Mouse (Mus musculus) MEL (cell line): Measurements from ENCODE around the gene Ubn1. TPM values are rescaled to one million over a fixed set of nuclear protein-coding genes. Genes with fewer than 3 reads are reported as not detected.

Source experiments
- DNase-seq: peaks from one replicate; pipeline ENCODE4 v3.0.0; 2011; ENCODE audit warnings: low read depth, low spot score
- H3K27ac ChIP-seq: 2 replicates; pipeline ENCODE4 v1.5.1; 2012; ENCODE audit warnings: low read depth, mild to moderate bottlenecking, control low read depth, low read length, moderate library complexity; ENCODE audit not compliant: control insufficient read depth
- H3K27me3 ChIP-seq, 2 experiments: fragments of 150-350 bp in 1 of 2; sonication (generic) in 1 of 2; 2 replicates each; pipeline ENCODE4 v1.6.1; 2012; ENCODE audit warnings: low read length in 2 of 2, mild to moderate bottlenecking in 2 of 2, improper control_type of control experiment in 1 of 2, moderate library complexity in 1 of 2; ENCODE audit not compliant: insufficient read depth in 2 of 2, control insufficient read depth in 1 of 2
- H3K36me3 ChIP-seq, 2 experiments: 2 replicates each; pipeline ENCODE4 v1.6.1; 2012 to 2014; ENCODE audit warnings: low read length in 2 of 2, improper control_type of control experiment in 1 of 2, inconsistent platforms in 1 of 2, mild to moderate bottlenecking in 1 of 2; ENCODE audit not compliant: insufficient read depth in 2 of 2, control insufficient read depth in 1 of 2
- H3K4me1 ChIP-seq, 2 experiments: fragments of 150-350 bp in 1 of 2; sonication (generic) in 1 of 2; 2 replicates each; pipeline ENCODE4 v1.6.1; 2012; ENCODE audit warnings: low read length in 2 of 2, improper control_type of control experiment in 1 of 2, mild to moderate bottlenecking in 1 of 2; ENCODE audit not compliant: insufficient read depth in 2 of 2, control insufficient read depth in 1 of 2
- H3K4me3 ChIP-seq, 2 experiments: fragments of 150-350 bp in 1 of 2; sonication (generic) in 1 of 2; 2 replicates each; pipeline ENCODE4 v1.5.1; 2012; ENCODE audit warnings: low read depth in 2 of 2, low read length in 2 of 2, mild to moderate bottlenecking in 2 of 2, moderate library complexity in 2 of 2, control low read depth in 1 of 2, improper control_type of control experiment in 1 of 2; ENCODE audit not compliant: control insufficient read depth in 1 of 2, insufficient read depth in 1 of 2
- H3K79me2 ChIP-seq: 2 replicates; pipeline ENCODE4 v1.6.1; 2012; ENCODE audit warnings: mild to moderate bottlenecking, low read length, moderate library complexity; ENCODE audit not compliant: control insufficient read depth, poor library complexity, insufficient read depth
- H3K9ac ChIP-seq: 2 replicates; pipeline ENCODE4 v1.6.1; 2012; ENCODE audit warnings: low read depth, mild to moderate bottlenecking, control low read depth, low read length, moderate library complexity; ENCODE audit not compliant: control insufficient read depth, poor library complexity, severe bottlenecking
- H3K9me3 ChIP-seq: fragments of 150-350 bp; sonication (generic); replicated peaks from 2 replicates; pipeline ENCODE4 v1.6.1; 2012; ENCODE audit warnings: mild to moderate bottlenecking, low read length, improper control_type of control experiment, moderate library complexity; ENCODE audit not compliant: insufficient read depth
- BHLHE40 ChIP-seq: IDR thresholded peaks from 2 replicates; pipeline ENCODE4 v1.6.1; 2012; ENCODE audit warnings: low read depth, mild to moderate bottlenecking, inconsistent platforms, low read length, improper control_type of control experiment, borderline replicate concordance
- CTCF ChIP-seq, 3 experiments: IDR thresholded peaks in 2 of 3; conservative IDR thresholded peaks in 1 of 3; 2 replicates each; pipeline ENCODE4 v1.5.1; 2011 to 2012; ENCODE audit warnings: low read length in 3 of 3, low read depth in 2 of 3, mild to moderate bottlenecking in 2 of 3, improper control_type of control experiment in 1 of 3, inconsistent platforms in 1 of 3, mixed read lengths in 1 of 3, moderate library complexity in 1 of 3; ENCODE audit not compliant: control insufficient read depth in 1 of 3, insufficient read depth in 1 of 3, poor library complexity in 1 of 3, severe bottlenecking in 1 of 3
- E2F4 ChIP-seq: IDR thresholded peaks from 2 replicates; pipeline ENCODE4 v1.6.1; 2011; ENCODE audit warnings: low read depth, low read length, improper control_type of control experiment, borderline replicate concordance
- ELF1 ChIP-seq: IDR thresholded peaks from 2 replicates; pipeline ENCODE4 v1.6.1; 2014; ENCODE audit warnings: low read depth, mild to moderate bottlenecking, inconsistent platforms, low read length, improper control_type of control experiment, moderate library complexity
- GABPA ChIP-seq: IDR thresholded peaks from 2 replicates; pipeline ENCODE4 v1.6.1; 2012; ENCODE audit warnings: low read depth, mild to moderate bottlenecking, inconsistent platforms, low read length, improper control_type of control experiment, moderate library complexity
- KAT2A ChIP-seq: conservative IDR thresholded peaks from 2 replicates; pipeline ENCODE4 v1.6.1; 2012; ENCODE audit warnings: low read depth, low read length, improper control_type of control experiment, inconsistent platforms
- MAFK ChIP-seq: IDR thresholded peaks from 2 replicates; pipeline ENCODE4 v1.6.1; 2011; ENCODE audit warnings: low read depth, mild to moderate bottlenecking, low read length, improper control_type of control experiment, borderline replicate concordance
- MAX ChIP-seq: IDR thresholded peaks from 2 replicates; pipeline ENCODE4 v1.6.1; 2011; ENCODE audit warnings: low read length, improper control_type of control experiment
- MXI1 ChIP-seq: IDR thresholded peaks from 2 replicates; pipeline ENCODE4 v1.6.1; 2011; ENCODE audit warnings: mild to moderate bottlenecking, low read depth, low read length, improper control_type of control experiment
- MYB ChIP-seq: IDR thresholded peaks from 2 replicates; pipeline ENCODE4 v1.6.1; 2011; ENCODE audit warnings: mild to moderate bottlenecking, low read depth, low read length, improper control_type of control experiment
- NRF1 ChIP-seq: IDR thresholded peaks from 2 replicates; pipeline ENCODE4 v1.6.1; 2014; ENCODE audit warnings: low read depth, mild to moderate bottlenecking, inconsistent platforms, low read length, improper control_type of control experiment, moderate library complexity; ENCODE audit not compliant: poor library complexity, insufficient read depth, severe bottlenecking
- RCOR1 ChIP-seq: IDR thresholded peaks from 2 replicates; pipeline ENCODE4 v1.6.1; 2012; ENCODE audit warnings: low read depth, mild to moderate bottlenecking, inconsistent platforms, low read length, improper control_type of control experiment
- TBP ChIP-seq: IDR thresholded peaks from 2 replicates; pipeline ENCODE4 v1.8.0; 2011; ENCODE audit warnings: low read depth, low read length, improper control_type of control experiment
- TCF12 ChIP-seq: IDR thresholded peaks from 2 replicates; pipeline ENCODE4 v1.6.1; 2014; ENCODE audit warnings: low read depth, mild to moderate bottlenecking, inconsistent platforms, low read length, improper control_type of control experiment, moderate library complexity
- USF2 ChIP-seq, 2 experiments: IDR thresholded peaks; 2 replicates each; pipeline ENCODE4 v1.6.1; 2011 to 2012; ENCODE audit warnings: improper control_type of control experiment in 2 of 2, low read length in 2 of 2, borderline replicate concordance in 1 of 2, inconsistent platforms in 1 of 2, low read depth in 1 of 2, mild to moderate bottlenecking in 1 of 2; ENCODE audit not compliant: insufficient read depth in 1 of 2
- ZNF384 ChIP-seq: IDR thresholded peaks from 2 replicates; pipeline ENCODE4 v1.6.1; 2012; ENCODE audit warnings: low read depth, mild to moderate bottlenecking, inconsistent platforms, low read length, improper control_type of control experiment
- polyA plus RNA-seq, 2 experiments: library from polyadenylated mRNA; stranded (reverse) in 1 of 2; unstranded in 1 of 2; fragments of >175 nt in 1 of 2; fragments of >200 nt in 1 of 2; gene quantifications; 2 replicates each; pipeline versions ENCODE4 v1.2.1 to v1.2.4; 2012; ENCODE audit warnings: low replicate concordance in 2 of 2, low read depth in 1 of 2; ENCODE audit not compliant: insufficient read length in 2 of 2, insufficient read depth in 1 of 2, missing spikeins in 1 of 2
- total RNA-seq: library from RNA; depleted of rRNA; stranded (reverse); fragments of 300-350 nt; gene quantifications from 2 replicates; pipeline ENCODE4 v1.2.3, GENCODE M21; 2012

Ubn1 gene
- total and polyA plus RNA-seq, 3 experiments = 18.1 to 34.5 (median 24.9) TPM

DNA sequence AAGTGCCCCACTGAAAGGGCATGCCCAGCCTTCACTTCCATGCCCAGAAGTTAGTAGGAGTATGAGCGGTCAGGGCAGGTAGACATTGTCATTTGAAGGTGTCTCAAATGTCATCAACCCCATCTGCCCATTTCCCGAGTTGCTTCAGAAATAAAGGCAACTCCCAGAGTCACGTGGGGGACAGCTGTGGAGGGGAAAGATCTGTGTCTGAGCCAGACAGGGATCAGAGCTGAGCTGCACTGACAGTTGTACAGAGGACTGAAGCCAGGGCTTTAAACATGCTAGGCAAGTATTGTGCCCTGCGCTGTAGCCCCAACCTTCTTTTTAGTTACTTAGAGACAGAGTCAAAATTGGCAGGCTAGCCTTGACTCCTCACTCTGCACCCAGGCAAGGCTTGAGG lies 70.0 kb downstream of the Ubn1 start:
- Histone ChIP-seq H3K4me3 (no peak overlapping the region), H3K27me3 (peaks cover 0 to 3% of the 10 kb centered on the region in 2 experiments; a peak in 1 of 4 replicates), H3K9ac (no peak overlapping the region), H3K79me2 (no peaks in the 10 kb centered on the region), H3K36me3 (no peaks in the 10 kb centered on the region), H3K4me1 (no peaks in the 10 kb centered on the region), H3K9me3 (no peaks in the 10 kb centered on the region), H3K27ac (no peak overlapping the region)
- TF ChIP-seq BHLHE40 = no peak
- TF ChIP-seq MAFK = no peak
- TF ChIP-seq ELF1 = no peak
- TF ChIP-seq KAT2A = no peak
- TF ChIP-seq MYB = no peak
- TF ChIP-seq MXI1 = no peak
- no peak for TF ChIP-seq CTCF (IDR thresholded peaks at IDR 0.05 in 2 of 3, conservative IDR thresholded peaks at IDR 0.05 in 1 of 3; ENCODE audit: control insufficient read depth in 1 of 3, insufficient read depth in 1 of 3, low read depth in 2 of 3, low read length in 3 of 3, poor library complexity in 1 of 3, severe bottlenecking in 1 of 3)
- DNase-seq = no peak

DNA sequence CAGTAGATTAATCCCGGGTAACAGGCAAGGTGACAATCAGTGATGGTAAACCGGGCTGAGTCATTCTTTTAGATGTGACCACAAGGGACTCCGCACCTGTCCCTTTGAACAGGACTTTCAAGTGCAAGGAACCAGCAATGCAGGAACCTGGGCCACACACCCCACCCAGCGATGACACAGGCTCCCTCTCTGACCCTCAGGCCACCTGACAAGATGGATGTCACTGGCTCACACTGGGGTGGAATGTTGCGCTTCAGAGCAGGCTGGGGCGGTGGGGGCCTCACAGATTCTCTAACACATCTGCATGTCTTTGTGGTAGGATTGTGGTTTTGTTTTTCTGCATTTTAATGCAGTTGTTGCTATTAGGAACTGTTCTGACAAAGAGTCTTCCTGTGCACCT lies 73.6 kb downstream of the Ubn1 start:
- Histone ChIP-seq H3K9ac (no peak overlapping the region), H3K36me3 (no peaks in the 10 kb centered on the region), H3K27me3 (peaks cover 0 to 1% of the 10 kb centered on the region in 2 experiments; a peak in 2 of 4 replicates), H3K9me3 (no peaks in the 10 kb centered on the region), H3K4me3 (no peak overlapping the region), H3K79me2 (no peaks in the 10 kb centered on the region), H3K4me1 (no peaks in the 10 kb centered on the region), H3K27ac (no peak overlapping the region)
- TF ChIP-seq E2F4 (no peak), CTCF (IDR thresholded peaks at IDR 0.05 in 2 of 3, conservative IDR thresholded peaks at IDR 0.05 in 1 of 3; ENCODE audit: control insufficient read depth in 1 of 3, insufficient read depth in 1 of 3, low read depth in 2 of 3, low read length in 3 of 3, poor library complexity in 1 of 3, severe bottlenecking in 1 of 3) (no peak), ELF1 (no peak), USF2 (IDR thresholded peaks at IDR 0.05; ENCODE audit: borderline replicate concordance in 1 of 2, insufficient read depth in 1 of 2, low read depth in 1 of 2, low read length in 2 of 2) (no peak), ZNF384 (no peak), MYB (no peak), TCF12 (no peak), TBP (no peak), GABPA (no peak), RCOR1 (no peak), MAX (no peak), NRF1 (no peak)
- no peak for DNase-seq
